Mouse (Mus musculus): ENCODE data around the gene Tnfrsf9. TPM values are rescaled to one million over a fixed set of nuclear protein-coding genes. Genes with fewer than 3 reads are reported as not detected.
"Not testable (repeated sequence)": the region's sequence is repeated elsewhere in the genome, so short reads cannot be mapped to it uniquely, and the experiment has no call there.

The Tnfrsf9 gene
- polyA plus RNA-seq, 1 experiment from 2014 or later: 0.54 TPM

- no peak overlapping the region for H3K4me3 ChIP-seq (replicated peaks)
- H3K4me1 ChIP-seq: no peaks in the 10 kb centered on the region
- H3K36me3 ChIP-seq (replicated peaks): peaks cover 88% of the 10 kb centered on the region
- no peak overlapping the region for H3K27ac ChIP-seq
- H3K9ac ChIP-seq: no peak overlapping the region
- H3K27me3 ChIP-seq: no peaks in the 10 kb centered on the region
- H3K9me3 ChIP-seq: no peaks in the 10 kb centered on the region
- H3K4me2 ChIP-seq: no peak overlapping the region
- WGBS: 95% methylated on average over 13 of the region's 13 CpGs
- ATAC-seq (ENCODE audit: low FRiP score): no peak
Observed at GRCm38 (mm10) chr4:150900486-150900885, 13.9 kb upstream of the Tnfrsf9 start.

GRCm38 (mm10) chr4:150901651-150902050 is 12.7 kb upstream of the Tnfrsf9 start:
- no peak overlapping the region for H3K4me3 ChIP-seq (replicated peaks)
- H3K4me1 ChIP-seq: no peaks in the 10 kb centered on the region
- H3K27me3 ChIP-seq: no peaks in the 10 kb centered on the region
- 63% methylated on average over 9 of the region's 9 CpGs for WGBS
- ATAC-seq (ENCODE audit: low FRiP score): no peak; the same call in 1 of the 2 replicates
- no peaks in the 10 kb centered on the region for H3K9me3 ChIP-seq
- H3K4me2 ChIP-seq: no peak overlapping the region
- H3K36me3 ChIP-seq (replicated peaks): peaks cover 86% of the 10 kb centered on the region
- H3K27ac ChIP-seq: no peak overlapping the region
- no peak overlapping the region for H3K9ac ChIP-seq

- H3K27me3 ChIP-seq: no peaks in the 10 kb centered on the region
- H3K4me3 ChIP-seq (replicated peaks): no peak overlapping the region
- H3K4me1 ChIP-seq: no peaks in the 10 kb centered on the region
- H3K4me2 ChIP-seq: no peak overlapping the region
- H3K27ac ChIP-seq: no peak overlapping the region
- 94% methylated on average over 12 of the region's 12 CpGs for WGBS
- peaks cover 82% of the 10 kb centered on the region for H3K36me3 ChIP-seq (replicated peaks)
- no peak for ATAC-seq (ENCODE audit: low FRiP score)
- no peaks in the 10 kb centered on the region for H3K9me3 ChIP-seq
- H3K9ac ChIP-seq: no peak overlapping the region
Observed at GRCm38 (mm10) chr4:150902062-150902461, 12.3 kb upstream of the Tnfrsf9 start.

GRCm38 (mm10) chr4:150903091-150903742 is 11.1 kb upstream of the Tnfrsf9 start:
- 94% methylated on average over 14 of the region's 14 CpGs for WGBS
- H3K4me1 ChIP-seq: peaks cover 8% of the 10 kb centered on the region
- H3K4me3 ChIP-seq (replicated peaks): no peak overlapping the region
- H3K9me3 ChIP-seq: no peaks in the 10 kb centered on the region
- ATAC-seq (ENCODE audit: low FRiP score): no peak
- H3K36me3 ChIP-seq (replicated peaks): peaks cover 70% of the 10 kb centered on the region
- H3K27ac ChIP-seq: no peak overlapping the region
- H3K27me3 ChIP-seq: no peaks in the 10 kb centered on the region
- H3K9ac ChIP-seq: no peak overlapping the region
- H3K4me2 ChIP-seq: no peak overlapping the region

- H3K9me3 ChIP-seq: no peaks in the 10 kb centered on the region
- H3K9ac ChIP-seq: no peak overlapping the region
- peaks cover 37% of the 10 kb centered on the region for H3K36me3 ChIP-seq (replicated peaks)
- no peaks in the 10 kb centered on the region for H3K27me3 ChIP-seq
- H3K4me2 ChIP-seq: no peak overlapping the region
- H3K27ac ChIP-seq: no peak overlapping the region
- no peak for ATAC-seq (ENCODE audit: low FRiP score)
- 97% methylated on average over 8 of the region's 8 CpGs for WGBS
- no peak overlapping the region for H3K4me3 ChIP-seq (replicated peaks)
- peaks cover 16% of the 10 kb centered on the region for H3K4me1 ChIP-seq
Observed at GRCm38 (mm10) chr4:150907099-150907498, 7.3 kb upstream of the Tnfrsf9 start.

GRCm38 (mm10) chr4:150908512-150908911 is 5.8 kb upstream of the Tnfrsf9 start:
- Histone ChIP-seq H3K9ac (peak overlapping the region; percentile 96; the same call in 1 of the 2 replicates), H3K4me2 (peak overlapping the region; percentile 82; the same call in 1 of the 2 replicates), H3K4me1 (peaks cover 23% of the 10 kb centered on the region), H3K36me3 (replicated peaks) (peaks cover 23% of the 10 kb centered on the region)
- 74% methylated on average over 5 of the region's 5 CpGs for WGBS
- H3K4me3 ChIP-seq (replicated peaks); H3K27me3 ChIP-seq; ATAC-seq (ENCODE audit: low FRiP score); H3K9me3 ChIP-seq; H3K27ac ChIP-seq: not testable (repeated sequence)

GRCm38 (mm10) chr4:150909451-150910156 is 4.8 kb upstream of the Tnfrsf9 start:
- H3K9me3 ChIP-seq: no peaks in the 10 kb centered on the region
- WGBS: under 1% methylated on average over 56 of the region's 56 CpGs
- H3K4me3 ChIP-seq (replicated peaks): peak overlapping the region; percentile 94
- peak overlapping the region; percentile 82 for H3K4me2 ChIP-seq
- peak; percentile 92 for ATAC-seq (ENCODE audit: low FRiP score)
- peak overlapping the region; percentile 96 for H3K9ac ChIP-seq
- peak overlapping the region; percentile 82 for H3K27ac ChIP-seq
- peaks cover 26% of the 10 kb centered on the region for H3K4me1 ChIP-seq
- H3K27me3 ChIP-seq: no peaks in the 10 kb centered on the region
- peaks cover 15% of the 10 kb centered on the region for H3K36me3 ChIP-seq (replicated peaks)

GRCm38 (mm10) chr4:150910164-150910951 is 4.0 kb upstream of the Tnfrsf9 start:
- H3K4me3 ChIP-seq (replicated peaks): peak overlapping the region; percentile 94
- H3K9ac ChIP-seq: no peak overlapping the region
- H3K36me3 ChIP-seq (replicated peaks): peaks cover 9% of the 10 kb centered on the region
- no peaks in the 10 kb centered on the region for H3K27me3 ChIP-seq
- 84% methylated on average over 19 of the region's 19 CpGs for WGBS
- H3K4me1 ChIP-seq: peaks cover 33% of the 10 kb centered on the region
- ATAC-seq (ENCODE audit: low FRiP score): peak; percentile 33; the same call in 1 of the 2 replicates
- H3K27ac ChIP-seq: peak overlapping the region; percentile 82; the same call in 1 of the 2 replicates
- peak overlapping the region; percentile 82 for H3K4me2 ChIP-seq
- no peaks in the 10 kb centered on the region for H3K9me3 ChIP-seq

- peak overlapping the region; percentile 54 for H3K27ac ChIP-seq
- no peak for ATAC-seq (ENCODE audit: low FRiP score)
- peak overlapping the region; percentile 67 for H3K4me2 ChIP-seq
- H3K36me3 ChIP-seq (replicated peaks): no peaks in the 10 kb centered on the region
- H3K27me3 ChIP-seq: no peaks in the 10 kb centered on the region
- WGBS: 15% methylated on average over 12 of the region's 12 CpGs
- H3K9ac ChIP-seq: peak overlapping the region; percentile 73
- peak overlapping the region; percentile 66 for H3K4me3 ChIP-seq (replicated peaks)
- no peaks in the 10 kb centered on the region for H3K9me3 ChIP-seq
- peaks cover 23% of the 10 kb centered on the region for H3K4me1 ChIP-seq
Observed at GRCm38 (mm10) chr4:150913743-150914142, 619 bp upstream of the Tnfrsf9 start.

- WGBS: 60% methylated on average over 10 of the region's 10 CpGs
- peak overlapping the region; percentile 67 for H3K4me2 ChIP-seq
Observed at GRCm38 (mm10) chr4:150915181-150915906, 982 bp downstream of the Tnfrsf9 start.

GRCm38 (mm10) chr4:150917336-150918027 is 3.1 kb downstream of the Tnfrsf9 start:
- no peak overlapping the region for H3K27ac ChIP-seq
- H3K27me3 ChIP-seq: no peaks in the 10 kb centered on the region
- no peaks in the 10 kb centered on the region for H3K36me3 ChIP-seq (replicated peaks)
- peaks cover 19% of the 10 kb centered on the region for H3K4me1 ChIP-seq
- no peaks in the 10 kb centered on the region for H3K9me3 ChIP-seq
- no peak overlapping the region for H3K4me2 ChIP-seq
- no peak overlapping the region for H3K4me3 ChIP-seq (replicated peaks)
- WGBS: 84% methylated on average over 8 of the region's 8 CpGs
- ATAC-seq (ENCODE audit: low FRiP score): no peak
- no peak overlapping the region for H3K9ac ChIP-seq

More at GRCm38 (mm10) chr4:150915181-150915906, 982 bp downstream of the Tnfrsf9 start:
- H3K9me3 ChIP-seq: no peaks in the 10 kb centered on the region
- no peaks in the 10 kb centered on the region for H3K36me3 ChIP-seq (replicated peaks)
- H3K27me3 ChIP-seq: no peaks in the 10 kb centered on the region
- peak overlapping the region; percentile 66 for H3K4me3 ChIP-seq (replicated peaks)
- peaks cover 19% of the 10 kb centered on the region for H3K4me1 ChIP-seq
- no peak overlapping the region for H3K27ac ChIP-seq
- ATAC-seq (ENCODE audit: low FRiP score): no peak
- peak overlapping the region; percentile 76 for H3K9ac ChIP-seq
